Mouse (Mus musculus) layer of hippocampus, adult 9-10 months (tissue): ENCODE data around the gene Plcd3.

Experiments
- DNase-seq: peaks from one replicate; pipeline ENCODE4 v3.0.0; 2022; ENCODE audit warnings: low spot score

Plcd3 gene

DNA sequence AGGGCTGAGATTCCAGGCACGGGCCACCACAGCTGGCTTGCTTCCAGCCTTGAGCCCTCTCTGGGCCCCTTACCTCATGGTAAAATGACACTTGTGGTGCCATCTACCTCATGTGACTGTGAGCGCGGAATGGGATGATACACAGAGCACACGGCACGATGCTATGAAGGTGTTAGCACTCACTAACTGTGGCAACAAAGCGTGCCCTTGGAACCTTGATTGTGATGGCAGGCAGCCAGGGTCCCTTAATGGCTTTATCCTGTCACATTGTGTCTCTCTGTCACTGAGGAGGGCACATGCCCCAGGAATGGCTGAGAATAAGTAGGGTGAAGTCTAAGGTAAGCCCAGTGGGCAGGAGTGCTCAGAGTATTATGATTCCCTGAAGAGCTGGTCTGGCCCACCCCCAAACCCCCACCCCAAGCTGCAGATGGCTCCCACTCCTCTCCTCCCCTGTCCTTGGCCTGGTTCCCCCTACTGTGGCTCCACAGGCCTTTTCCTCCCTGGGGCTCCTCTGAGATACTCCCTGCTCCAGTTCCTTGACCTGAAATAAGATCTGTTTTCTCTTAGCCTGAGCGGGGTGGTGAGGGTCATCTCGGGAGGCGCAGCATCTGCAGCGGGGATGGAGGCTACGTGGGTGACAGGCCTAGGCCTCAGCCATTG is 2.8 kb downstream of the Plcd3 start:
- no peak for DNase-seq

DNA sequence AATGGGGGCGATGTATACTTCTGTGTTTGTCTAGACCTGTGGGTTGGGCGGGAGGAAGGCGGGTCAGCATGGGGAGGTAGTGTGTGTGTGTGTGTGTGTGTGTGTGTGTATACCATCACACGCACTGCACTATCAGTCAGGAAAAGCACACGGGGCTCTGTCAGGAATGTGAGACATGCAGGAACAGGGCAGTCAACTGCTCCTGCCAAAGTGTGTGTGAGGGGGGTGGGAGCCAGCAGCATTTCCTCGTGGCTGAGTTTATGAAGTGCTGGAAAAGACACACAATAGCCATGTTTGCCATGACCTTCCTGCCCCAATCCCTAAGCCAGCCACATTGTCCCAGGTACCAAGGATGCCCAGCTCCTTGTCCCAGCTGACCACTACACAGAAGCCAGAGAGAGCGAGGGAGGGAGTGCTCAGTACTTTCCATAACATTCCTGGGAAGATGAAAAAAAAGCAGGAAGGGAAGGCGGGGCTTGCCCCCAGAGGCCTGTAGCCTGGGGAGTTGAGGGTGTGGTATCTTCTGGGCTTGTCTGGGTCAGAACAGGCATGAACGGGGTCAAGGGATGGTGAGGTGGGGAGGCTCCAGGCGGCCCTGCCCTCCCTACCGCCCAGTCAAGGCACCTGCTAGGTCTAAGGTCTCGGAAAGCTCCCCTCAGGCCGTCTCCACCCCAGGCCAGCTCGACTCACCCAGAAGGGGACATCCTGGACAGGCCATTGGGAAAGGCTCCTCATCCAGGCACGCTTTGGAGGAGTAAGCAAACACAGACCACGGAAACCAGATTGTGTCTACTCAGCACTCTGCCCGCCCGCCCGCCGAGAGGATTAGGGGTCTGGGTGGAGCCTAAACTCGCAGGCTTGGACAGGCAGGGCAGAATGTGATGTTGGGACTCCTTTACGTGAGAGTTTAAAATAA is 4.2 kb downstream of the Plcd3 start:
- no peak for DNase-seq

DNA sequence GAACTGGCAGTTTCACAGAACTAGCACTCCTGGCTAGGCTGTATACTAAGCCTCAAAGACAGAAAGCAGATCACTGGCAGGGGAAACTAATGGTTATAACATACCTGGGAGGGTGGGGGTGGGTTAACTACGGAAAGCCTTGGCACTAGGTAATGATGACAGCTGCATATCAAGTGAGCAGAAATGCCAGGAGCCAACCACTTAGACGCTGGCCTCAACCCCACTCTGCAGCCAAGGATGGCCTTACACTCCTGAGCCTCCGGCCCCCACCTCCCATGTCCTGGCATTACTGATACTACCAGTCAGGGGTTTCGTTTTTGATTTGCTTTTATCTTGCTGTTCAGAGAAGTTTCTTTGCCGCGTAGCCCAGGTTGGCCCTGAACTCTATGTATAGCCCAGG is 5.7 kb downstream of the Plcd3 start:
- DNase-seq: no peak

DNA sequence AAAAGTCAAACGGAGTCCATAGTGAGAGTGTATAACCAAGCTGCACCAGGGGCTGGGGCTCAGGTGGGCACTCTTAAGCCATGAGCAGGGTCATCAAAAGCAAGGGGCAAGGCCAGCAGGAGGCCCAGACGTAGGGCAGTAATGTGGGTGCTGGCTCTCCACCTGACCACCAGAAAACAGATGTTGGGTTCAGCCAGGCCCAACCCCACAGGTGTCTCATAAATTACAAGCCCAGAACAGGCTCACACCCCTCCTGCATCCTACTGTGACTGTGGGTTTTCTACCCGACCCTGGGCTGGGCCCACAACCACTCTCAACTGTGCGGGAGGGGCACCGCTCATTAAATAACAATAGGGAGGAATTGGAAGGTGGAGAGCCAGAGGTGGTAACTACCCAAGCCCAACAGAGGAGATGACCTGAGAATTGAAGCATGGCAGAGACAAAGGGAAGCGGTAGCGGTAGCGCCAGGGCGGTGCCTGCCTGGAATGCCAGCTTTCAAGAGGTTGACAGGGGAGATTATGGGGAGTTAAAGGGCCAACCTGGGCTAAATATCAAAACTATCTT is 6.3 kb downstream of the Plcd3 start:
- DNase-seq: no peak

DNA sequence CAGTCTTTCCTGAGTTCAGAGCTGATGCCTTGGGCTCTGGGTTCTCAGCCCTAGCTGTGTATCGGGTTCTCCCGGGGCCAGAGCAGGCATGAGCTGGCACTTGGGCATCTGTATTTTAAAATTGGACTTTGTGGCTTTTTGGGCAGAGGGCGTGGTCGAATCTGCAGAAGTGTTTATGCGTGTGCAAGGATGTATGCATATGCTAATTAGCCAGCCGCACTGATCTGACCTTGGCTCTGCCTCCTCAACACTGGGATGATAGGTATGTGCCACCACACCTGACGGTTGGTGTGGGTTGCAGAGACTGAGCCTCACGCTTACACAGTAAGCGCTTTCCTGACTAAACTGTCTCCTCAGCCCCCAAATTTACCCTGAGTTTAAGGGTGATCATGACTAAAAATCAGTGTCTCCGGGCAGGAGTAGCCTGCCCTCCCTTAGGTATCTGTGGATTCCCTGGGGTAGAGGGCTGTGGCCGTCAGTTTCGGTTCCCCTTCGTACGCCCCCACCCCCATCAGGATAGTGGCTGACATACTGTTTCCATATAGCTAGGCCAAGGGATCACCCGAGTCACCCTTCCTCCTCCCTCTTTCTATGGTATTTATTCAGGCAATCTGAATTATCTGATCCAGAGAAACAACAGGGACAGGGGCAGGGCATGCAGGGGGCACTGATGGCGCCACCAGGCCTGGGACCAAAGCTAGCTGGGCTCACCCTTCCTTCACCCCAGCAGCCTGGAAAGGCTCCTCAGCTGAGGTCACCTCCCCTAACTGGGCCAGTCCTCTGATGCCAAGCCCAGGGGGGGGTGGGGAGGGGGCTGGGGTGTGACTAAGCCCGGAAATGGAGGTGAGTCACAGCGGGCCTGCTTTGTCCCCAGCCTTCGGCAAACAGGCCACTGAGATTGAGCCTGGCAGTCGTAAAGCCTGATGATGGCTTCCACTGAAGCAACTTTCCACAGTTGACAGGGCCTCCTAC is 7.3 kb downstream of the Plcd3 start:
- no peak for DNase-seq

DNA sequence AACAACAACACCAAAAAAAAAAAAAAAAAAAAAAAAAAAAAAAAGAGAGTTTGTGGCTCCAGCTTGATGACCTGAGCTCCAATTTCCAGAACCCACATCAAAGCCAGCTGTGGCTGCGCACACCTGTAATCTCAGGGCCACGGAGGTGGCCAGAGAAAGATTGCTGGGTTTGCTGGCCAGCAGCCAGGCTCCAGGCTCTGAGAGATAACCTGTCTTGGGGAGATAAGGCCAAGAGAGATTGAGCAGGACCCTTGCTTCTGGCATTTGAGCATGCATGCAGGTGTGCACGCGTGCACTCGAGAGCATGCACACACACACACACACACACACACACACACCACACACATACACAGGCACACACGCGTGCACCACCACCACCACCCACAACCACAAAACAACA is 8.2 kb downstream of the Plcd3 start:
- no peak for DNase-seq

DNA sequence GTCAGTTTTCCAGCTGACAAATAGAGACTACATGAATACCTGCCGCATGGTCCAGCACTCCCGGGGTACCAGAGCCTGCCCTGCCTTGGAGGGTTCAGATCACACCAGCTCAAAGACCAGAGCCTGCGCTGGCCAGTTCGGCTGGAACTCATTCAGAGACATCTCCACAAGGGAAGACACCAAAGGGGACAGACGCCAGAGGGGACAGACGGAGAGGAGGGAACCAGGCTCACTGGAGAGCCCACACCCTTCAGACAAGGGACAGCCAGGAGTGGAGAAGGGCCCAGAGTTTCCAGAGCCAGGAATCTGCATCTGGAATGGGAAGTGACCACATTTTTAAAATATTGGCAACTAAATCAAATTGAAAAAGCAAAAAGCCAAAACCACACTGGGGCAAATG is 19.8 kb downstream of the Plcd3 start:
- DNase-seq: no peak

DNA sequence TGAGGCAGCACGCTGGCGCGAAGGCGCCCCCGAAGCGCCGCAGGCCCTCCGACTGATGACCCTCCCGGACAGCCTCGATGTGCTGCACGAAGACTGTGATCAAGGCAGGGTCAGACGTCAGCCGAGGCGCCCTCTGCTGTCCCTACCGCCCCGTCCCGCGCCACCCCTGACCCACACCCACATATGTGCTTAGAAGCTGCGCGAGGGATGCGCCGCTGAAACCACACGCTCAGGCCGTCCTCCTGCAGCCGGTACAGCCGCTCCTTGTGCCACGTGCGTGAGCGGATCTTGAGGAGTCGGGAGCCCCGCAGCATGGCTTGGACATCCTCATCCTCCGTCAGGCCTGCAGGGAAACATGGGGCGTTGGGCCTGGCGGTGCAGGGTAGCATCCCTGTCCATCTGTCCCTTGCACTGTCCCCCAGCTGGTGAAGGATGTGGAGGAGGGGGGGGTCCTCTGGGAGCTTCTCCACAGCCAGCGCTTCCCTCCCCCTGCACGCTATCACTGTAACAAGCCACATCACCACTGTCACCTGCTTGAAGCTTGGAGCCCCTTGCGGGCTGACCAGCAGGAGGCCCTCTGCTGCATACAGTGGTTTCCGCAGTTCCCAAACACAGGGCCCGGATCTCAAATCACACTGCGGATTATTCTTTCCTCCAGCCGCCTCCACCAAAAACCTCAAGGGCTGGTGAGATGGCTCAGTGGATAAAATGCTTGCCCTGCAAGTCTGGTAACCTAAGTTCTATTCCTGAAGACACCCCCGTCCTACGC is 21.0 kb downstream of the Plcd3 start:
- DNase-seq: no peak

DNA sequence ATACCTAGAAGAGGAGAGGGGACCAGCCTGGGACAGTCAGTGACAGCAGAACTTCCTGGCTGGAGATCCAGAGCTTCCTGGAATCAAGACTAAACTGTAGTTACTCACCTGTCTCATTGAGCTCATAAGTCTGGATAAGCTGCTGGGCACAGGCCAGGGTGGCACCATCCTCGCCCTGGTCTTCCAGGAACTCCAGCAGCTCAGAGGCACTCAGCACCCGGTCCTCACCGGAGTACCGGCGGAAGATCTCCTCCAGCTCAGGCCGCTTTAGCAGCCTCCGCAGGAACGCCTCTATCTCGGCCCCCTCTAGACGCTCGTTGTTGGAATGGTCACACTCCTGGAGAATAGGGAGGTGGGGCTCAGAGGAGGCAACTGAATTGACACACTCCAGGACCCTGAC is 23.3 kb downstream of the Plcd3 start:
- no peak for DNase-seq

DNA sequence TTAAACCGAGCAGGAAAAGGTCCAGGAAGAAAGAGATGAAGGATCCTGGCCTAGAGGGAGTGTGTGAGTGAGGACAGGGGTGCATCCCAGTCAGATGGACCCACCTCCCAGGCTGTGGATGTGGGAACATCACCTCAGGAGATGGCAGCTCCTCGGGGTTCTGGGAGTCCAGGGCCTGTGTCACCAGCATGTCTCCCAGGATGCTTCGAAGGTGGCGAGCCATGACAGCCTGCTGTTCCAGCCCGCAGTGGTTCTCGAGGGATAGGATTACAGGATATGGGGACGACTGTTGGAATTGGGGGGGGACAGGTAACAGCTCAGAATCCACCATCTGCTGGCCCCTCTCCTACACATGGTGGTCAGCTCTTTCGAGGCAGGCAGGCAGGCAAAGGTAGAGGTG is 24.9 kb downstream of the Plcd3 start:
- DNase-seq: no peak

DNA sequence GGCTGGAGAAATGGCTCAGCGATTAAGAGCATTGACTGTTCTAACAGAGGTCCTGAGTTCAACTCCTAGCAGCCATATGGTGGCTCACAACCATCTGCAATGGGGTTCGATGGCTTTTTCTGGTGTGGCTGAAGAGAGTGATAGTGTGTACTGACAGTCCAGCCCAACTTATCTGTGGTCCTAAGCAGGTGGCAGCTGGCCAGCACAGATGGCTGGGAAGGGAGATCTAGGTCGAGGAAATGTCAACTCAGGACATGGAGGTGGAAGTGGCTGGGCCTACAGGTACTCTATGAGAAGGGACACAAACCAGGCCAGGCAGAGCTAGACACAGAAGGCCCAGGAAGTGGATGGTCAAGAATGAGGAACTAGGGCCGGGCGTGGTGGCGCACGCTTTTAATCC is 25.4 kb downstream of the Plcd3 start:
- DNase-seq: no peak

DNA sequence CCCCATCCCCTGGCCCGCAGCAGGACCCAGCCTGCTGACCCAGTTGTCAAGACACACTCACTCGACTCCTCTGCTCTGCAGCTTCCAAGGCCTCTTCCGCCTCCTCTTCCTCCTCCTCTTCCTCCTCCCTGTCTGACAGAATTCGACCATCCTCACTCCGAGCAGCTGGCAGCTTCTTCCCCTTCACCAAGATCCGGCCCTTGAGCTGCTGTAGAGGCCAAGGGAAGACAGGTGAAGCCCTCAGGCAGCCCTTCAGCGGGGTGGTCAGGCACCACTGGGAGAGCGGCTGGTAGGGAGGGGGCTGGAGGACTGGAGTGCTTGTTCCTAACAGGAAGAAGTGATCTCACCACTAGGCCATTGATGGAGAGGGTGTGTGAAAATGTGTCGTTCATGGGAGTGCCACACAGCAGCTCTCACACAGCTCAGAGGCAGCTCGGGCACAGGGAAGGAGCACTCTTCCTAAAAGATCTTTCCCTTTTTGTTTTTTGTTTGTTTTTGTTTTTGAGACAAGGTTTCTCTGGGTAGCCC is 26.6 kb downstream of the Plcd3 start:
- no peak for DNase-seq

DNA sequence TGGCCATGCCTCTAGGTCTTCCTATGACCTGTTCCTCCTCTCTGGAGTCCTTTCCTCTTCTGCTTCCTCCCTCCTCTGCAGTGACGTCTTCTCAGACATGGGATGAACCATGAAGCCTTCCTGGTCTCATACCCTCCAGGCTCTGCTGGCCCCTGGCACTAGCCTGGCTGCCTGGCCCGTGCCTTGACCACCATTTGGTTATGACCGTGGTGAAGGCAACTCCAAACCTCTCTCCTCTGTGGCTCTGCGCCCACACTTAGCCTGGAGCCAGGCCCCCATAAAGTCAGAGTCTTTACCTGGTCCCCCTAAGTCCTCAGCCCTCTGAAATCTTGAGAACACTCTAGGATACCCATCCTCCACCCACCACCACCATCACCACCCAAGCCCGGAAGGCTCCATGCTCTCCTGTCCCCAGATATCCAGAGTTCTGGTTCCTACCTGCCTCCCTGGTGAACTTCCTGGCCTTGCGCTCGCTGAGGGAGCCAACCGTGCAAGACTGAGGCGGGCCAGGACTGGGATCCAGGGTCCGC is 27.3 kb downstream of the Plcd3 start:
- no peak for DNase-seq

DNA sequence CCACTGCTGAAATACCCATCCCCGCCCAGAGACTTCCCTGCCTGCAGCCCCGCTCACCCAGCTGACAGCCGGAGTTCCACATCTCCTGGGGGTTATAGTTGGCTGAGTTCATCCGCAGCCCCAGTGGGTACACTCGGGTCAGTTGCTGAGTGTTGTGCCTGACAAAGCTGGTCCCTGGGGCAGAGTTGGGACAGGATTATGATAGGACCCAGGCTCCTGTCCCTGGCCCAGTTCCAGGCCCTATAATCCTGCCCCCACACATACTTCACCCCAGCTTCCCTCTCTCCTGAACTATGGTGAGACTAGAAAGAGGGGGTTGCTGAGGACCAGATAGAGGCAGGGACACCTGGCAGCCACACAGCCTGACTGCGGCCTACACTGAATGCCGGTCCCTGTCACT is 27.8 kb downstream of the Plcd3 start:
- DNase-seq: no peak

DNA sequence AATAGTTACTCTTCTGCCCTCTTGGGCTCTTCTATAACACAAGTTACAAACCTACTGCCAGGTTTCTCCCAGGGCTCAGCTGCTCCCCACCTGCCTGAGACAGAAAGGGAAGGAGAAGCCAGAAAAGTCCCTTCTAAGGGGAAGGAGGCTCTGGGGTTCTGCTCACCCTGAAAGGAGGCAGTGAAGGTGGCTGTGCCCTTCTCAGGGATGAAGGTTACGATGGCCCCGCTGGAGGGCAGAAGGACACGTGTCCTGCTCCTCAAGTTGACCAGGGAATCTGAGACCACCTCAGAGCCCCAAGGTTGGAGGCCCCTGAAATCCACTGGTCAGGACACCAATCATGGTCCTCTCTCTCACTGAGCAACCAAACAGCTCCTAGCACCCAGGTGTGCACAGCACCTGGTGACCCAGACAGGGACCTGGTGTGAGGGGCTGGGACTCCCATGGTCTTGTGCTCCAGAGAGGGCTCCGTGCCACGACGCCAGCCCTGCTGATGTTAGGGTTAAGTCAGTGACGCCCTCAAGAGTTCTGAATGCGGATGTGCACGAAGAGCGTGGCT is 31.1 kb downstream of the Plcd3 start:
- DNase-seq: no peak

DNA sequence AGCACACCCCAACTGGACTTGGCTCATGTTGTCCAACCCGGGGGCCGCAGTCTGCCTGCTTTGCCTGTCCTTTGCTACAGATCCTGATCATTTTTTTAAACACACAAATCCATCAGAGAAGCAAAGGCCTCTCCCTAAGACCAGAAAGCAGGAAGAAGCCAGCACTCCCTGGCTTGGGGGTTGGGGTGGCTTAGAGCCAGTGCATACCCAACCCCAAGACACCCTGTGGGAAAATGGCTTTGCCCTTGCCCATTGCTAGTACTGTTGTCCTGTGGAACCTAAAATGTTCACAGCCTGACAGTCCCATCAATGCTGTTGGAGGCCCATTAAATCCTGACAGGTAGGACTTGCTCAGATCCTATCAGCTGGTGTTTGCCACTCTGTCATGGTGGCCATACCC is 31.7 kb downstream of the Plcd3 start:
- no peak for DNase-seq

DNA sequence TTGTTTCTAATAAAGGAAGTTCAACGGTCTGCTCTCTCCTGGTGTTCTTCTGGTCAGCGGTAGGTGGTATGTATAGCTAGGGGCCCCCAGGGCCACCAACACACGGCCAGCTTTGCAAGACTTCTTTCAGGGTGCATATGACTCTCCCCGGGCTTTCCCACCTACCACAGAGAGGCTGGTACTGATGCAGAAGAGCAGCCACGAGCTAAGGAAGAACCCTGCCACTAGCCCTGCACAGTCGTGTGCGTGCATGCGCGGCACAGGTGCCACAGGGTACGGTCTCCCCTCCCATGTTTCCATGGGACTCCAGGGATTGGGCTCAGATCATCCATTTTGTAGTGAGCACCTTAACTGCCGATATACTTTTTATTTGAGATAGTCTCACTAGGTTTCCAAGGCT is 32.6 kb downstream of the Plcd3 start:
- no peak for DNase-seq

DNA sequence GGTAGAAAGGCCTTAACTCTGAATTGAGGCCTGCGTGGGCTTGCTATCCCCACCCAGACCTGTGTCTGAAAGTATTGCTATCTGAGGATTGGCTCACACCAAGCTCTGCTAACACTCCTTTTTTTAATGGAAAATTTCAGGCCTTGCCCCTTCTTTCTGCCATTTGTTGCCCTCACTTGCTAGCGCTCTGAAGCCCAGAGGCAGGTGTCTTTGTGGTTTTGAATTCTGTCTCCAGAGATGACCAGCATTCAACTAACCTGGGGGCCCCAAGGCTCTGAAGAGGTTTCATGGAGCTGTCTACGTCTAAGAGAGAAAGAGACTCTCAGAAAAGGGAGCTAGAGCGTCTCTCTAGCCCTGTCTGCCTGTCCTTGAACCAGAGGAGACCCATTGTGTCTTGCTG is 33.2 kb downstream of the Plcd3 start:
- DNase-seq: no peak

DNA sequence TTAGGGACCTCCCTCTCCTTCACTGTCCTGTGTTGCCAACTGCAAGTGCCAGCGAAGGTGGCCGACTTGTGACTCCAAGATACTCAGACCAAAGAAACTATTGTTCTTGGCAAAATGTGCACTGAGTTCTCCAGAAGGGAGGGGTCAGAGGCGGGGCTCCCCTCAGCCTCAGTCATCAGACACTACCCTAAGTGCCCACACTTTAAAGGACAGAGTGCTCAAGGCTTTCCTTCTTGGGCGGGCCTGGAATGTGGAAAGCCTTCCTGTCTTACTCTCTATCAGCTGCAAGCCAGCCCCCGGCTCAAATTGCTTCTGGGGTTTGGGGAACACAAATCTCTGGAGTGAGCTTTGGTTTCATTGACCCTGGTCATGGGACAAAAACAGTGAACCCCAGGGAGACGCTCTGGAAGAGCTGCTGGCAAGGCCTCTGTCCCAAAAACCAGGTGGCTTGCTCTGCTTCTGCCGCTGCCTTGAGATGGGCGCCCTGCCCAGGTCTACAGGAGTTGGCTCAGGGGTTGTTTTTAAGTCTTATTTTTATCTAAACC is 33.9 kb downstream of the Plcd3 start:
- DNase-seq: no peak

DNA sequence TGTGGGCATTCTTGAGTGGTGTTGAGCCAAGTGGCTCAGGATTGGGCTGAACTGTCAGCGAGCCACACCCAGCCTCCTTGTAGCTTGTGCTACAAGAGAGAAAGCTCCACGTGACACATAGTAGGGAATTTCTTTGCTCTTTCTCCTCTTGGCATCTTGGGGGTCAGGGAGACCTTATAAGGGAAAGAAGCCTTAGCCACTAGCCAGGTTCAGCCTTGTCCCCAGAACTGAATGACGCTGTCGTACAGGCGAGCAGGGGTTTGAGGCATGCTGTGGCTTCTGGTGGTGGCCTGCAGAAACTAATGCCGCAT is 34.5 kb downstream of the Plcd3 start:
- DNase-seq: no peak
